8 mouse cellular contexts compared by ENCODE assay signal in the genomic region with DNA sequence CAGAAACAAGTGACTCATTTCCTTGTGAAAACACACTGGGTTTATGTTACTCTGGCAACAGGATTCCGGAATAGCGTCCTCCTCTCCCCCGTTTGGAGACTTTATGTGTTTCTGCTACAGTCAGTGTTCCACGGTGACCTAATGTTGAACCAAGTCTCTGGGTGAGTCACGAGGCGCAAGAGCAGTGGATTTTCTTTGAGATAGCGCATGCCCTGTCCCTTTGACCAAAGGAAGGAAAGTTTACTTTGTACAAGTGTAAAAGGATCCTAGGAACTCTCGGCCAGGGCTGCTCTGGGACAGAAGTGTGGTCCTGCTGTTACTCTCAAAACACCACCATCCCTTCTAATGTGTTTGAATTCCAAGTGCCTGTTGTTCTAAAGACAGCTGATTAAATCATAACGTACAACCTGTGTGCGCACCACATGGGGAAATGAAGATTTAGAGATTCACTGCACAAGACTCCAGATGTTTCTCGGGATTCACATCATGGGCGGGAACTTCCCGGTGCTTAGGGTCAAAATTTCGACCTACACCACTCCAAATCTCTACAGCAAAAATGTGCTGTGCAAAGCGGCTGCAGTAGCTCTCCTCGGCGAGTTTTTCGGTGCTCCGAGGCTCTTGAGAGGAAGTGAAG.
A peak's percentile ranks its signal among the peaks of the same experiment; 100 is the strongest.
DNase-seq lines count a peak whose midpoint lies in the region; ATAC-seq lines count a peak whose summit lies in the region.

No protein-coding gene starts in this region.

- peak overlapping the region; percentile 76 for H3K27ac ChIP-seq in embryonic facial prominence, embryonic 15.5 days (replicated peaks)
- peak overlapping the region; percentile 78 for H3K27ac ChIP-seq in heart, embryonic 16.5 days (ENCODE audit: low read length)

- peak; percentile 75; the same call in 1 of the 2 replicates for ATAC-seq in embryonic facial prominence, embryonic 15.5 days (ENCODE audit: insufficient number of reproducible peaks, low FRiP score, low TSS enrichment, low read depth)
- peak; percentile 88 for ATAC-seq in heart, embryonic 16.5 days (replicated peaks; ENCODE audit: extremely low read depth, insufficient read depth, low FRiP score)

- WGBS in embryonic facial prominence, embryonic 15.5 days, result 34% methylated on average over 19 of the region's 19 CpGs
- WGBS in heart, embryonic 16.5 days, result 19% methylated on average over 19 of the region's 19 CpGs

- H3K4me2 ChIP-seq in embryonic facial prominence, embryonic 15.5 days (replicated peaks), result peak overlapping the region; percentile 35; the same call in 1 of the 2 replicates
- peak overlapping the region; percentile 50 for H3K4me2 ChIP-seq in heart, embryonic 16.5 days (ENCODE audit: low read depth, low read length)

- no peaks in the 10 kb centered on the region for H3K27me3 ChIP-seq in embryonic facial prominence, embryonic 15.5 days
- no peaks in the 10 kb centered on the region for H3K27me3 ChIP-seq in heart, embryonic 16.5 days (ENCODE audit: control insufficient read depth, insufficient read depth, low read length)

- peaks cover 12% of the 10 kb centered on the region for H3K4me1 ChIP-seq in embryonic facial prominence, embryonic 15.5 days
- H3K4me1 ChIP-seq in heart, embryonic 16.5 days (ENCODE audit: control insufficient read depth, insufficient read depth, low read length), result peaks cover 18% of the 10 kb centered on the region

- peak; percentile 16 for DNase-seq in right cerebral cortex, adult 18-20 months
- DNase-seq in right cerebral cortex, postnatal 25 days, result no peak
- peak; percentile 4 to 37 for DNase-seq in layer of hippocampus, postnatal 14 days (ENCODE audit: low spot score in 2 of 2)
- DNase-seq in lung, postnatal 36 days, result peak; percentile 83
- peak; percentile 13 for DNase-seq in urinary bladder, postnatal 10 days (ENCODE audit: low spot score)
- DNase-seq in B cell, adult 2 months, result no peak

- no peaks in the 10 kb centered on the region for H3K36me3 ChIP-seq in embryonic facial prominence, embryonic 15.5 days
- no peaks in the 10 kb centered on the region for H3K36me3 ChIP-seq in heart, embryonic 16.5 days (ENCODE audit: control insufficient read depth, insufficient read depth)

- H3K9me3 ChIP-seq in embryonic facial prominence, embryonic 15.5 days (replicated peaks), result no peaks in the 10 kb centered on the region
- no peaks in the 10 kb centered on the region for H3K9me3 ChIP-seq in heart, embryonic 16.5 days (replicated peaks; ENCODE audit: control insufficient read depth, low read length)

- H3K4me3 ChIP-seq in embryonic facial prominence, embryonic 15.5 days (replicated peaks), result no peak overlapping the region
- peak overlapping the region; percentile 20 for H3K4me3 ChIP-seq in heart, embryonic 16.5 days (ENCODE audit: low read length)

- H3K9ac ChIP-seq in embryonic facial prominence, embryonic 15.5 days, result no peak overlapping the region
- H3K9ac ChIP-seq in heart, embryonic 16.5 days (ENCODE audit: low read length), result 0 out of 2 replicates have a peak overlapping the region, but pooled peaks have one; percentile 23

Comparison
In these comparisons a context has a peak if more than half of its experiments do, and no peak if none do; other contexts are left out.
1. DNase-seq: peak in right cerebral cortex, adult 18-20 months (single experiment), layer of hippocampus, postnatal 14 days (2 of 2), lung, postnatal 36 days (single experiment) and urinary bladder, postnatal 10 days (single experiment); none in right cerebral cortex, postnatal 25 days (single experiment) and B cell, adult 2 months (0 of 2).